Mouse (Mus musculus) layer of hippocampus, adult 2 months (tissue): ENCODE measurements at regions not wholly inside any gene's neighbourhood (a gene's known extent, or its start where the extent isn't known, plus 50 kb on each side); places are given as distances from the start of the nearest gene placed in this dataset.
"Not testable (repeated sequence)": the region's sequence is repeated elsewhere in the genome, so short reads cannot be mapped to it uniquely, and the experiment has no call there.

Experiments used
- DNase-seq, 2 experiments: peaks; one replicate each; pipeline ENCODE4 v3.0.0; 2022; ENCODE audit warnings: low spot score in 2 of 2
- H3K27ac ChIP-seq: fragments of 200-600 bp; 2 replicates; pipeline ENCODE4 v1.8.1; 2022
- H3K4me3 ChIP-seq: fragments of 200-600 bp; 2 replicates; pipeline ENCODE4 v1.8.1; 2022; ENCODE audit warnings: mild to moderate bottlenecking
- CTCF ChIP-seq: fragments of 200-600 bp; conservative IDR thresholded peaks from 2 replicates; pipeline ENCODE4 v1.8.1; 2022; ENCODE audit warnings: antibody characterized with exemption, mild to moderate bottlenecking, moderate library complexity

DNA sequence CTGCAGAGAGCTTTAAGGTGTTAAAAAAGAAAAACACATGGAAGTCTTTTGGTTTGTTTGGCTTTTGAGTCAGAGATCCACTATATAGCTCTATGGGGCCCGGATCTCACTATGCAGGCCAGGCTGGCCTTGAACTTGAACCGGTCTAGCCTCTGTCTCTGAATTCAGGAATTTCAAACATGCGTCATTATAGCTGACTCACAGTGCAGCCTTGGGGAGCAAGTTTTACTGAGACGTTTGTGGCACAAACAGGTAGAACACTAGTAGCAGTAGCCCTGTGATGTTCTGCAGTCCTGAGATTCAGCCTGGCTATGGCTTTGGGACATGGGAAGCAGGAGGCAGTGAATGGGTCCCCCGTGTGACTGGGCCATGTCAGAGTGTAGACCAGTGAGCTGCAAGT is 57.5 kb upstream of the Spata13 start:
- DNase-seq, result no peak
- Histone ChIP-seq H3K4me3 (no peak overlapping the region), H3K27ac (no peak overlapping the region)
- TF ChIP-seq CTCF, result no peak

DNA sequence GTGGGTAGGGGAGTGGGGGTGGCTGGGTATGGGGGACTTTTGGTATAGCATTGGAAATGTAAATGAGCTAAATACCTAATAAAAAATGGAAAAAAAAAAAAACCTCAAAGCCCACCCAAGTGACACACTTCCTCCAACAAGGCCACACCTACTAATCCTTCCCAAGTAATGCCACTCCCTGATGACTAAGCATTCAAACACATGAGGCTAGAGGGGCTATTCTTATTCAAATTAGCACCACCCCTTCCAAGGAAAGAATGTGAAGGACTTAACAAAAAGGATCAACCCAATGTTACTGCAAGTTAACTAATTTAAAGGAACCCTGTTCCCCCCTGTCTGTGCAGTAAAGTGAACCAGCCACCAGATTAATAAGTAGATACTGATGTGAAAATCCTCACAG is 53.7 kb upstream of the Spata13 start:
- not testable (repeated sequence) for H3K27ac ChIP-seq, H3K4me3 ChIP-seq, DNase-seq
